Mouse (Mus musculus): ENCODE measurements around the gene Muc4. TPM values are rescaled to one million over a fixed set of nuclear protein-coding genes. Genes with fewer than 3 reads are reported as not detected.

The Muc4 gene
- total and polyA plus RNA-seq, 3 experiments, result not detected

DNA sequence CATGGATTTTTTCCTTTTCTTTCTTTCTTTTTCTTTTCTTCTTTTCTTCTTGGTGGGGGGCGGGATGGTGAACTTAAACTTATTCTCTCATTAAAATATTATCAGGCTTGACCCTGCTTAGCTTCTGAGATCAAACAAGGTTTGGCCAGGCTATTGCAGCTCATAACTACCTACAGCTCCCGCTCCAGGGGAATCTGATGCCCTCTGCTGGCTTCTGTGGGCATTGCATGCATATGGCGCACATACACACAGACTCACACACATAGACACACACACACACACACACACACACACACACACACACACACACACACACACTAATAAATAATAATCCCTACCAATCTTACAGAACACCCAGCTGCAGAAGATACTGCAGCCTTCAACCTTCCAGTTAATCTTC lies 30.1 kb upstream of the Muc4 start:
- Histone ChIP-seq H3K27me3 (ENCODE audit: control insufficient read depth in 1 of 2, insufficient read depth in 2 of 2, low read length in 2 of 2) (no peaks in the 10 kb centered on the region), H3K27ac (ENCODE audit: control insufficient read depth, low read depth, low read length) (no peak overlapping the region), H3K36me3 (ENCODE audit: control insufficient read depth in 1 of 2, insufficient read depth in 2 of 2, low read length in 2 of 2) (no peaks in the 10 kb centered on the region), H3K9ac (ENCODE audit: control insufficient read depth, low read depth, low read length, poor library complexity, severe bottlenecking) (no peak overlapping the region), H3K4me3 (ENCODE audit: control insufficient read depth in 1 of 2, insufficient read depth in 1 of 2, low read depth in 2 of 2, low read length in 2 of 2) (no peak overlapping the region), H3K9me3 (replicated peaks; ENCODE audit: insufficient read depth, low read length) (no peaks in the 10 kb centered on the region), H3K79me2 (ENCODE audit: control insufficient read depth, insufficient read depth, low read length, poor library complexity) (no peaks in the 10 kb centered on the region), H3K4me1 (ENCODE audit: control insufficient read depth in 1 of 2, insufficient read depth in 2 of 2, low read length in 2 of 2) (no peaks in the 10 kb centered on the region)
- DNase-seq (ENCODE audit: low read depth, low spot score), result no peak
- TF ChIP-seq CTCF (IDR thresholded peaks at IDR 0.05 in 2 of 3, conservative IDR thresholded peaks at IDR 0.05 in 1 of 3; ENCODE audit: control insufficient read depth in 1 of 3, insufficient read depth in 1 of 3, low read depth in 2 of 3, low read length in 3 of 3, poor library complexity in 1 of 3, severe bottlenecking in 1 of 3) (peak; percentile 15 to 61 (median 45); a peak in 5 of 6 replicates), ZMIZ1 (IDR thresholded peaks at IDR 0.05; ENCODE audit: low read depth, low read length) (no peak)

DNA sequence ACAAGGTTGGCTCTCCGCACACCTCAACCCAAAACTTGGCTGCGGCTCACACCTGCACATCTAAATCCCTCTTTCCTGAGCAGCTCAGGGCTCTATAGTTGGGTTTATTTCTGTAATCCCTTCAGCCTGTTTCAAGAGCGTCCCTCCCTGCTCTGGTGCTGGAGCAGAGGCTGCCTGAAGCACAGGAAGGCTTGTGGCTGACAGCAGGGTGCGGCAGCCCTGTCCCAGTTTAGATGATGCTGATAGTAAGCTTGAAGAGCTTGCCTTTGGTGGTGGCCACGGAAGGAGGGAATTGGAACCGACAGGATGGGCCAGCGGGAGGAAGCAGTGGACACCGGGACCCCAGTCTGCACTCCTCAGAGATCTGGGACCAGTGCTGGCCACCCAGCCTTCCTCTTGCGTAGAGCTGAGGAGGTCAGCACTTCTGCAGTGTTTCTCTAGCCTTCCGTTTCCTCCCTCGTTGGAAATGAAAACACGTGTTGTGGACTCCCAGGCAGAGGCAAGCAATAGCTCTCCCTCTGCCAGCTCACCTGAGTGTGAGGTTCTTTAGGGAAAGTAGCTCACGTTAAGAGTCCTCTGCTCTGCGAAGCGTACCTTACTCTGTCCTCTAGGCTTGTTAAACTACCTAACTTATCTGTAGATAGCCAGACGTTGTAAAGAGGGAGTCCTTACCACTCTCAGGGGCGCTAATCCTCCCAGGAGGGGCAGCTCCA lies 28.4 kb upstream of the Muc4 start:
- Histone ChIP-seq H3K4me3 (ENCODE audit: control insufficient read depth in 1 of 2, insufficient read depth in 1 of 2, low read depth in 2 of 2, low read length in 2 of 2) (no peak overlapping the region), H3K4me1 (ENCODE audit: control insufficient read depth in 1 of 2, insufficient read depth in 2 of 2, low read length in 2 of 2) (no peaks in the 10 kb centered on the region), H3K79me2 (ENCODE audit: control insufficient read depth, insufficient read depth, low read length, poor library complexity) (no peaks in the 10 kb centered on the region), H3K36me3 (ENCODE audit: control insufficient read depth in 1 of 2, insufficient read depth in 2 of 2, low read length in 2 of 2) (no peaks in the 10 kb centered on the region), H3K9me3 (replicated peaks; ENCODE audit: insufficient read depth, low read length) (no peaks in the 10 kb centered on the region), H3K9ac (ENCODE audit: control insufficient read depth, low read depth, low read length, poor library complexity, severe bottlenecking) (no peak overlapping the region), H3K27ac (ENCODE audit: control insufficient read depth, low read depth, low read length) (no peak overlapping the region), H3K27me3 (ENCODE audit: control insufficient read depth in 1 of 2, insufficient read depth in 2 of 2, low read length in 2 of 2) (no peaks in the 10 kb centered on the region)
- DNase-seq (ENCODE audit: low read depth, low spot score), result no peak
- TF ChIP-seq ZKSCAN1 (IDR thresholded peaks at IDR 0.05; ENCODE audit: low read depth, low read length) (no peak), E2F4 (IDR thresholded peaks at IDR 0.05; ENCODE audit: borderline replicate concordance, low read depth, low read length) (no peak), TAL1 (IDR thresholded peaks at IDR 0.05; ENCODE audit: low read length) (no peak), TBP (IDR thresholded peaks at IDR 0.05; ENCODE audit: low read depth, low read length) (no peak), CTCF (IDR thresholded peaks at IDR 0.05 in 2 of 3, conservative IDR thresholded peaks at IDR 0.05 in 1 of 3; ENCODE audit: control insufficient read depth in 1 of 3, insufficient read depth in 1 of 3, low read depth in 2 of 3, low read length in 3 of 3, poor library complexity in 1 of 3, severe bottlenecking in 1 of 3) (no peak), JUND (IDR thresholded peaks at IDR 0.05; ENCODE audit: low read depth, low read length) (no peak), SIN3A (IDR thresholded peaks at IDR 0.05; ENCODE audit: low read length) (no peak), RAD21 (IDR thresholded peaks at IDR 0.05; ENCODE audit: low read depth, low read length) (no peak)

DNA sequence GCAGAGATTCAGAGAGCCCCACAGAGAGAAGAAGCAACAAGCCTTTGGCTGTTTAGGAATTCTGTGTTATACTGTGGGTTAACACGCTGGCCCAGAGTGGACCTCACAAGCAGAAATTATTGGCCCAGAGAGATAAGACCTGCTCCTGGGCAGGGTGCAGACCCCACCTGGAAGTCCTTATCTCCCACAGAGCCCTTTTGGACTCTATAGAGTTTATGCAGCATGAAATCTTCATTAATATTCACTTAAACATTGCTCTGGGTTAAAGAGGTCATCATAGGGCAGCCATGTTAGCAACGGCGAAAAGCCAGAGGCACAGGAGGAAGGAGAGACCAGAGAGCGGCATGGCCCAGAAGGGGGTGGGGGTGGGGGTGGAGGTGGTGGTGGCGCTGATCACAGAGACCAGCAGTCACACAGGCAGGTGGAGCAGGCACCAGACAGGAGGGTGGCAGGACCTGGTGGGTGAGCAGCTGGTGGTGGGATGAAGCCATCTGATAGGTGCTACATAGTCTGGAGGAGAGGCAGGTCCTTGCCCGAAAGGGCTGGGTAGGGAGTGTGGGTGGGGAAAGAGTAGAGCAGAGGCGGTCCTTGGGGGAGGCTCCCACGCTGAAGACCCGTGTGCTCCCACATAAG lies 27.7 kb upstream of the Muc4 start:
- Histone ChIP-seq H3K4me1 (ENCODE audit: control insufficient read depth in 1 of 2, insufficient read depth in 2 of 2, low read length in 2 of 2) (no peaks in the 10 kb centered on the region), H3K9me3 (replicated peaks; ENCODE audit: insufficient read depth, low read length) (no peaks in the 10 kb centered on the region), H3K79me2 (ENCODE audit: control insufficient read depth, insufficient read depth, low read length, poor library complexity) (no peaks in the 10 kb centered on the region), H3K27ac (ENCODE audit: control insufficient read depth, low read depth, low read length) (no peak overlapping the region), H3K9ac (ENCODE audit: control insufficient read depth, low read depth, low read length, poor library complexity, severe bottlenecking) (no peak overlapping the region), H3K36me3 (ENCODE audit: control insufficient read depth in 1 of 2, insufficient read depth in 2 of 2, low read length in 2 of 2) (no peaks in the 10 kb centered on the region), H3K27me3 (ENCODE audit: control insufficient read depth in 1 of 2, insufficient read depth in 2 of 2, low read length in 2 of 2) (no peaks in the 10 kb centered on the region), H3K4me3 (ENCODE audit: control insufficient read depth in 1 of 2, insufficient read depth in 1 of 2, low read depth in 2 of 2, low read length in 2 of 2) (no peak overlapping the region)
- TF ChIP-seq POLR2AphosphoS2 (IDR thresholded peaks at IDR 0.05; ENCODE audit: low read length), result no peak
- no peak for TF ChIP-seq NRF1 (IDR thresholded peaks at IDR 0.05; ENCODE audit: insufficient read depth, low read depth, low read length, poor library complexity, severe bottlenecking)
- TF ChIP-seq MYC (IDR thresholded peaks at IDR 0.05; ENCODE audit: low read depth, low read length), result no peak
- TF ChIP-seq NELFE (IDR thresholded peaks at IDR 0.05; ENCODE audit: low read depth, low read length), result no peak
- TF ChIP-seq USF2 (IDR thresholded peaks at IDR 0.05; ENCODE audit: borderline replicate concordance in 1 of 2, insufficient read depth in 1 of 2, low read depth in 1 of 2, low read length in 2 of 2), result no peak
- no peak for TF ChIP-seq POLR2AphosphoS5 (IDR thresholded peaks at IDR 0.05; ENCODE audit: borderline replicate concordance, low read depth, low read length)
- no peak for TF ChIP-seq POLR2A (IDR thresholded peaks at IDR 0.05; ENCODE audit: control insufficient read depth in 1 of 2, insufficient read depth in 1 of 2, low read depth in 1 of 2, low read length in 2 of 2, poor library complexity in 1 of 2)
- TF ChIP-seq ZNF384 (IDR thresholded peaks at IDR 0.05; ENCODE audit: low read depth, low read length), result no peak
- no peak for TF ChIP-seq HCFC1 (IDR thresholded peaks at IDR 0.05; ENCODE audit: low read depth, low read length)
- TF ChIP-seq BHLHE40 (IDR thresholded peaks at IDR 0.05; ENCODE audit: borderline replicate concordance, low read depth, low read length), result no peak
- no peak for TF ChIP-seq TBP (IDR thresholded peaks at IDR 0.05; ENCODE audit: low read depth, low read length)
- no peak for TF ChIP-seq MAX (IDR thresholded peaks at IDR 0.05; ENCODE audit: low read length)
- TF ChIP-seq CHD2 (IDR thresholded peaks at IDR 0.05; ENCODE audit: low read length), result no peak
- no peak for TF ChIP-seq GATA1 (IDR thresholded peaks at IDR 0.05; ENCODE audit: low read depth, low read length)
- TF ChIP-seq GABPA (IDR thresholded peaks at IDR 0.05; ENCODE audit: low read depth, low read length), result no peak
- TF ChIP-seq RCOR1 (IDR thresholded peaks at IDR 0.05; ENCODE audit: low read depth, low read length), result no peak
- TF ChIP-seq ELF1 (IDR thresholded peaks at IDR 0.05; ENCODE audit: low read depth, low read length), result no peak
- no peak for DNase-seq (ENCODE audit: low read depth, low spot score)

Data from MEL (cell line).